Mouse (Mus musculus) ES-E14 (cell line): Measurements from ENCODE around the gene Bspry.

Experiments
- HCFC1 ChIP-seq: IDR thresholded peaks from 2 replicates; pipeline ENCODE4 v1.6.1; 2012; ENCODE audit warnings: low read length, inconsistent platforms, borderline replicate concordance; ENCODE audit not compliant: insufficient read depth
- ZC3H11A ChIP-seq: IDR thresholded peaks from 2 replicates; pipeline ENCODE4 v1.6.1; 2012; ENCODE audit warnings: low read depth, mild to moderate bottlenecking, inconsistent platforms, low read length, borderline replicate concordance
- ZNF384 ChIP-seq: IDR thresholded peaks from 2 replicates; pipeline ENCODE4 v1.6.1; 2012; ENCODE audit warnings: low read depth, low read length, inconsistent platforms

GRCm38 (mm10) chr4:62527655-62528054, 47.8 kb downstream of the Bspry start:
- no peak for TF ChIP-seq ZC3H11A
- no peak for TF ChIP-seq HCFC1
- TF ChIP-seq ZNF384, result no peak
